Mouse (Mus musculus) midbrain, embryonic 14.5 days (tissue): ENCODE data around the gene Proser2. TPM values are rescaled to one million over a fixed set of nuclear protein-coding genes. Genes with fewer than 3 reads are reported as not detected.

Source experiments
- ATAC-seq: fragments of 200-750 bp; cut with Nextera tagmentation; 2 replicates; pipeline ENCODE4 v1.8.0; 2017; ENCODE audit warnings: moderate number of reproducible peaks, moderate library complexity; ENCODE audit not compliant: low FRiP score, low TSS enrichment
- DNase-seq: peaks from one replicate; pipeline ENCODE4 v3.0.0-alpha.2; 2015
- H3K27ac ChIP-seq: fragments of 300-500 bp; sonication (generic); replicated peaks from 2 replicates; pipeline ENCODE4 v1.5.1; 2014; ENCODE audit warnings: mild to moderate bottlenecking, low read depth, low read length, moderate library complexity
- H3K27me3 ChIP-seq: fragments of 300-500 bp; sonication (generic); 2 replicates; pipeline ENCODE4 v1.6.1; 2014; ENCODE audit warnings: low read length, control low read depth, mixed read lengths; ENCODE audit not compliant: control insufficient read depth, insufficient read depth
- H3K36me3 ChIP-seq: fragments of 300-500 bp; sonication (generic); 2 replicates; pipeline ENCODE4 v1.6.1; 2014; ENCODE audit warnings: low read length, control low read depth; ENCODE audit not compliant: control insufficient read depth, insufficient read depth
- H3K4me1 ChIP-seq: fragments of 300-500 bp; sonication (generic); 2 replicates; pipeline ENCODE4 v1.6.1; 2014; ENCODE audit warnings: mild to moderate bottlenecking, antibody characterized with exemption, low read length, control low read depth; ENCODE audit not compliant: control insufficient read depth, insufficient read depth
- H3K4me2 ChIP-seq: fragments of 300-500 bp; sonication (generic); 2 replicates; pipeline ENCODE4 v1.6.1; 2014; ENCODE audit warnings: mild to moderate bottlenecking, low read length, moderate library complexity
- H3K4me3 ChIP-seq: fragments of 300-500 bp; sonication (generic); replicated peaks from 2 replicates; pipeline ENCODE4 v1.5.1; 2014; ENCODE audit warnings: low read depth, low read length
- H3K9ac ChIP-seq: fragments of 300-500 bp; sonication (generic); replicated peaks from 2 replicates; pipeline ENCODE4 v1.6.1; 2014; ENCODE audit warnings: mild to moderate bottlenecking, low read length, moderate library complexity
- H3K9me3 ChIP-seq: fragments of 300-500 bp; sonication (generic); 2 replicates; pipeline ENCODE4 v1.6.1; 2016; ENCODE audit warnings: low read length, control low read depth, mixed read lengths; ENCODE audit not compliant: control insufficient read depth
- WGBS: fragments of 180-500 bp; shearing (Covaris S2); extraction: QIAGEN DNeasy Blood & Tissue Kit; methylation state at CpG from one replicate; pipeline ENCODE4 v1.1.7; 2014; 5-methylcytosine and 5-hydroxymethylcytosine counted together
- polyA plus RNA-seq: library from polyadenylated mRNA; unstranded; fragments of >200 nt; fragmentation: Nextera tagmentation; extraction: Ambion mirVana; gene quantifications from 2 replicates; pipeline ENCODE4 v1.2.1, GENCODE M21; 2014

The Proser2 gene
- polyA plus RNA-seq, 1 experiment from 2014 or later: 4.1 TPM

DNA sequence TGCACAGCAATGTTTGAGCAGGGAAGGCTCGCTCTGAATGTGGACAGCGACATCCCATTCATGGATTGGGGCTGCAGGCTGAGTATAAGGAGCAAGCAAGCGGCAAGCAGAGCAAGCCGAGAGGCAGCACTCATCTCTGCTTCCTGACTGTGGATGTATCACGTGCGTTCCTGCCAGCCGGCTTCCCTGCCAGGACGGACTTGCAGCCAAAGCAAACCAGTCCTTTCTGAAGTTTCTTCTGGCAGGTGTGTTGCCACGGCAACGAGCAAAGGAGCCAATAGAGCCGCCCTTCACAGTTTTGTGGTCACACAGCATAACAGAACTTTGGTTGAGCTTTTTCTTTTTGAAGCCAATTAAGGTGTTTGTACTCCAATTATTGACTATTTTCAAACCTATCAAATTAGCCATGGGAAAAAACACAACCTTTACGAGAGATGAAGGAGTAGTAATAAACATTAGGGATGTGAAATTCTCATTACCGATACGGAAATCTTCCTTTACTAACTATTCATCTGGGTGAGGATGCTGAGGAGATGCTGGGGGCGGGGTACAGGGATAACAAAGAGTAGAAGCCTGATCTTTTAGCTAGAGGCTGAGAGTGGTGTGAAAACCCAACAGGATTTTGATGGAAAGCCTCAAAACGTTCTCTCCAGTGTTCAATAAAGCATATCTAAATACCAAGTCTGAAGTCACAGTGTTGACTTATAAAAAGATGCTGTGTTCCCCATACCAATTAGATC is 13.1 kb upstream of the Proser2 start:
- Histone ChIP-seq H3K9me3 (no peaks in the 10 kb centered on the region), H3K27ac (no peak overlapping the region), H3K36me3 (no peaks in the 10 kb centered on the region), H3K9ac (no peak overlapping the region), H3K4me3 (no peak overlapping the region), H3K4me1 (no peaks in the 10 kb centered on the region), H3K4me2 (no peak overlapping the region), H3K27me3 (no peaks in the 10 kb centered on the region)
- ATAC-seq (no peak), DNase-seq (peak; percentile 33)
- 72% methylated on average over 16 of the region's 16 CpGs for WGBS

DNA sequence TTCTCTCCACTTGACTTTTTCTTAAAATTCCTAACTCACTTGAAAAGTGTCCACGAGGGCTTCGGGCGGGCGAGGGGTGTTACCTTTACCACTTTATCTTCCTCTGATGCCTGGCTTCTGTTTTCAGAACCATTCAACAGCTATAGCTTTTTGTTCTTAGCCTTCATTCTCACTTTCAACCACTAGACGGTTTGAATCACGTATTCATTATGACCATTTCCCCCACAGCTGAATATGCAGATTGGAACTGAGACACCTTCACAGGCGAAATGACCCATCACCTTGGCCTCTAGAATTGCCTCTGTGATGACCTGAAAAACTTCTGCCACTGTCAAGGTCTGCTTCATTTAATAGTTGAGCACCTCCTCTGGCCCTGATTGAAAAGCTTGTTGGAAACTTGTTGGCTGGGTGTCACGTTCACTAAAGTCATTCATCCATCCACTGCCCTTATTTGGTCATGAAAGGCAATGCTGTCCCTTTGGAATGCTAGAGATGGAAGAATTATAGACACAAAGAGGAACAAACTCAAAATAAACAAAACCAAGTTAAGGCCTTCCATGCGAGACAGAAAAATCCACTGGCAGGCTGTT is 10.7 kb upstream of the Proser2 start:
- 88% methylated on average over 9 of the region's 9 CpGs for WGBS
- DNase-seq: no peak
- H3K4me1 ChIP-seq: no peaks in the 10 kb centered on the region
- no peak overlapping the region for H3K9ac ChIP-seq
- no peak overlapping the region for H3K4me2 ChIP-seq
- H3K9me3 ChIP-seq: no peaks in the 10 kb centered on the region
- no peaks in the 10 kb centered on the region for H3K36me3 ChIP-seq
- no peak overlapping the region for H3K27ac ChIP-seq
- no peak for ATAC-seq
- no peaks in the 10 kb centered on the region for H3K27me3 ChIP-seq
- no peak overlapping the region for H3K4me3 ChIP-seq

GRCm38 (mm10) chr2:6133871-6134270 is 3.9 kb upstream of the Proser2 start:
- DNase-seq: no peak
- Histone ChIP-seq H3K9ac (no peak overlapping the region), H3K4me1 (no peaks in the 10 kb centered on the region), H3K27me3 (peaks cover 12% of the 10 kb centered on the region), H3K4me3 (no peak overlapping the region), H3K27ac (no peak overlapping the region), H3K9me3 (no peaks in the 10 kb centered on the region), H3K4me2 (no peak overlapping the region), H3K36me3 (no peaks in the 10 kb centered on the region)
- no peak for ATAC-seq
- 90% methylated on average over 19 of the region's 19 CpGs for WGBS

- Histone ChIP-seq H3K9ac (no peak overlapping the region), H3K4me1 (no peaks in the 10 kb centered on the region), H3K27me3 (peaks cover 12% of the 10 kb centered on the region), H3K36me3 (no peaks in the 10 kb centered on the region), H3K27ac (no peak overlapping the region), H3K9me3 (no peaks in the 10 kb centered on the region), H3K4me2 (no peak overlapping the region), H3K4me3 (peak overlapping the region; percentile 70; the same call in 1 of the 2 replicates)
- WGBS: 60% methylated on average over 8 of the region's 8 CpGs
- ATAC-seq (no peak), DNase-seq (no peak)
These were observed 1.1 kb downstream of the Proser2 start for GRCm38 (mm10) chr2:6128881-6129280.

GRCm38 (mm10) chr2:6128136-6128805 is 1.7 kb downstream of the Proser2 start:
- Histone ChIP-seq H3K9me3 (no peaks in the 10 kb centered on the region), H3K4me2 (no peak overlapping the region), H3K36me3 (no peaks in the 10 kb centered on the region), H3K9ac (no peak overlapping the region), H3K27me3 (peaks cover 12% of the 10 kb centered on the region), H3K4me1 (no peaks in the 10 kb centered on the region), H3K27ac (no peak overlapping the region), H3K4me3 (no peak overlapping the region)
- 90% methylated on average over 11 of the region's 11 CpGs for WGBS
- ATAC-seq (no peak), DNase-seq (no peak)

DNA sequence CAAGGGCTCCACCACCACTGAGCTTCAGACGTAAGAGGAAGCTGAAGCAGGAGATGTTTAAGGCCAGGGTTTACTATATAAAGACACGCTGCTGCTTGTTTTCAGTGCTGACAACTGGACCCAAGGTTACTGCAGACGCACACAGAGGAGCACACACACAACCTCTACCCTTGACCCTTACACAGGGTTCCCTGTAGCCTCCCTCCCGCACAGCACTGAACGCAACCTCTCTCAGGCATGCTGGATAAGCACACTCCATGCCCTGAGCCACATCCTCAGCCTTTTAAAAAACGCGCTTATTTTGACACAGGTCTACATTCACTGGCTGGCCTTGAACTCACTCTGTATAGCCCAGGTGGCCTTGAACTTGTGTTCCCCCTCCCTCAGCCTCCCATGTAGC is 7.0 kb downstream of the Proser2 start:
- Histone ChIP-seq H3K4me3 (no peak overlapping the region), H3K27ac (no peak overlapping the region), H3K9ac (no peak overlapping the region), H3K27me3 (no peaks in the 10 kb centered on the region), H3K36me3 (no peaks in the 10 kb centered on the region), H3K9me3 (no peaks in the 10 kb centered on the region), H3K4me2 (no peak overlapping the region), H3K4me1 (no peaks in the 10 kb centered on the region)
- WGBS: 88% methylated on average over 7 of the region's 7 CpGs
- ATAC-seq (no peak), DNase-seq (no peak)

DNA sequence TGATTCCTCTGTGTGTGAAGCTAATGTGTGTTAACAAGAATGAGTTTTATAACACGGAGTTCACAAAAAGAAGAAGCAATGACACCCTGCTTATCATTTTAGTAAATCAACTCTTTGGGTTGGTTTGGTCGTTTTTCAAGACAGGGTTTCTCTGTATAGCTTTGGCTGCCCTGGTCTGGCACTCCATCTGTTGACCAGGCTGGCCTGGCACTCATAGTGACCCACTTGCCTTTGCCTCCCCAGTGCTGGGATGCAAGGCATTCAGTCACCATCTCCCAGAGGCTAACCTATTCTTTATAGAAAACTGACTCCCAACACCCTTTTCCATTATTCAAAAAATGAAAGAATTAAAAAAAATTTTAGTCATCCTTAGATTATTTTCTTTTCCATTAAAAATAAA is 8.9 kb downstream of the Proser2 start:
- H3K9me3 ChIP-seq: no peaks in the 10 kb centered on the region
- H3K9ac ChIP-seq: no peak overlapping the region
- no peaks in the 10 kb centered on the region for H3K27me3 ChIP-seq
- no peak for DNase-seq
- H3K36me3 ChIP-seq: no peaks in the 10 kb centered on the region
- no peak overlapping the region for H3K4me2 ChIP-seq
- ATAC-seq: no peak
- no peaks in the 10 kb centered on the region for H3K4me1 ChIP-seq
- no peak overlapping the region for H3K27ac ChIP-seq
- H3K4me3 ChIP-seq: no peak overlapping the region
- 81% methylated on average over 2 of the region's 2 CpGs for WGBS

DNA sequence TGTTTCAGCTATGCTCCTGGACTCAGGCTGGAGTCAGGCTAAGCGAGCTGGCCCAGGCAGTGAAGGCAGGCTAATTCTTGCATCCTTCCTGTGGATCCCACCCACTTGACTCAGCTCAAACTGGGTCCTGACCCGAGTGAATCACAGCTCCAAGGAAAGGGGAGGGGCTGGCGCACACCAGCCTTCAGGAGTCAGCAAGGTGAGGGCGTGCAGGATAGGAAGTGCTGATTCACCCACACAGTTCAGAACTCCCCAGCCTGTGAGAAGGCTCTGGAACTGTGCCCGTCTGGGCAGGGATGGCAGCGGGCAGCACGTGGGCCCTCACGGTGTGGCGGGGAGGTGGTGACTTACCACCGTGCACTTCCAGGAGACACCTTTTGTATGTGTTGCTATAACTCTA is 11.8 kb downstream of the Proser2 start:
- no peaks in the 10 kb centered on the region for H3K9me3 ChIP-seq
- H3K36me3 ChIP-seq: no peaks in the 10 kb centered on the region
- H3K27ac ChIP-seq: no peak overlapping the region
- H3K4me2 ChIP-seq: no peak overlapping the region
- H3K9ac ChIP-seq: no peak overlapping the region
- 86% methylated on average over 10 of the region's 10 CpGs for WGBS
- no peaks in the 10 kb centered on the region for H3K27me3 ChIP-seq
- DNase-seq: no peak
- ATAC-seq: no peak
- no peaks in the 10 kb centered on the region for H3K4me1 ChIP-seq
- no peak overlapping the region for H3K4me3 ChIP-seq

DNA sequence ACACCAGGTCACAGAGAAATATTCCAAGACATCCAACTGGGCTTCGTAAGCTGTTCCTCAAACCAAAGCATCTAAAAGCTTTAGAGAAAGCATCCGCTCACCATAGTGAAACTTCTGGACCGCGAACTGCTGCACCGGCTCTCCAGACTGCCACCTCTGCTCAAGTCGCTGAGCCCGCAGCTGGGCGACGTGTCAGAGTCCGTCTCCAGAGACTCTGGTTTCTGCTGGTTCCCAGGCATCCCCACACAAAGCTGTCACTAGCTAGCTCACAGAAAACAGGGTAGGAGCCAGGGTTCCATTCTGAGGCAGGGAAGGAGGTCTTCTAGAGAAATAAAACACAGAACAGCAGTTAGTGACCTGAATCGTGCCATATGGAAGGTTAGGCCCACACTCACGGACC is 16.2 kb downstream of the Proser2 start:
- ATAC-seq: no peak

More for the DNA sequence above, 16.2 kb downstream of the Proser2 start:
- H3K27me3 ChIP-seq: no peaks in the 10 kb centered on the region
- no peak overlapping the region for H3K4me3 ChIP-seq
- no peak overlapping the region for H3K9ac ChIP-seq
- H3K4me1 ChIP-seq: no peaks in the 10 kb centered on the region
- no peak overlapping the region for H3K27ac ChIP-seq
- no peak overlapping the region for H3K4me2 ChIP-seq
- DNase-seq: peak; percentile 13
- no peaks in the 10 kb centered on the region for H3K9me3 ChIP-seq
- 58% methylated on average over 12 of the region's 12 CpGs for WGBS
- H3K36me3 ChIP-seq: no peaks in the 10 kb centered on the region
